Mouse (Mus musculus) bone marrow, adult 2 months (tissue): ENCODE results near the gene Irf1.

Experiments
- CTCF ChIP-seq: fragments of 200-500 bp; IDR thresholded peaks from 2 replicates; pipeline ENCODE4 v1.5.1; 2011; ENCODE audit warnings: low read length, control low read depth; ENCODE audit not compliant: control insufficient read depth, insufficient read depth
- POLR2A ChIP-seq: fragments of 200-500 bp; IDR thresholded peaks from 2 replicates; pipeline ENCODE4 v1.6.1; 2011; ENCODE audit warnings: low read depth, mild to moderate bottlenecking, control low read depth, low read length, borderline replicate concordance; ENCODE audit not compliant: control insufficient read depth

DNA sequence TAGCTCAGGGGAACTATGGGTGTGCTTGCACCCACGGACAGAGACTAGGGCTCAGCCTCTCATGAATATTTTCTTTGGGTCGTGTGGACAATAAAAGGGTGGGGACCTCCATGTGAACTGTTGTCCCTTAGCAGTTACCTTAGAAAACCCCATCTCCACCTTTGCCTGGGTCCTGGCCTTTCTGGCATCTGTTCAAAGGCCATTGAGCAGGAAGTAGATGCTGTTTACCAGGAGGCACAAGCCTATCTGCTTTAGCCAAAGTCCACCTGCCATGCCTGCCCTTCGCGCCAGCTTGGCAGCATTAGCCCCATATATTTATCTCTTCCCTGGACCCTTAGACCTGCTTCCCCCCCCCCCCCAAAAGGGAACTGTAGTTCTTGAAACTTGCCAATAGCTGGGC, 12.2 kb upstream of the Irf1 start:
- no peak for TF ChIP-seq CTCF
- TF ChIP-seq POLR2A = no peak
